Mouse (Mus musculus): ENCODE measurements around the gene Zbtb4.

Zbtb4 gene

GRCm38 (mm10) chr11:69800138-69800391, 34.4 kb downstream of the Zbtb4 start:
- H3K27me3 ChIP-seq (ENCODE audit: insufficient read depth, low read length), result peaks cover 81% of the 10 kb centered on the region
- no peaks in the 10 kb centered on the region for H3K36me3 ChIP-seq (ENCODE audit: insufficient read depth, low read length)
- peak overlapping the region; percentile 83 for H3K4me3 ChIP-seq (replicated peaks; ENCODE audit: low read length)
- peaks cover 68% of the 10 kb centered on the region for H3K4me1 ChIP-seq (replicated peaks; ENCODE audit: low read depth, low read length)
- TF ChIP-seq POU5F1 (IDR thresholded peaks at IDR 0.05; ENCODE audit: borderline replicate concordance, low read length), result no peak
- TF ChIP-seq NANOG (IDR thresholded peaks at IDR 0.05; ENCODE audit: borderline replicate concordance, low read length), result no peak
- no peak for TF ChIP-seq CTCF (conservative IDR thresholded peaks at IDR 0.05; ENCODE audit: low read length)
- H3K9me3 ChIP-seq (ENCODE audit: low read length), result no peaks in the 10 kb centered on the region

GRCm38 (mm10) chr11:69800392-69801197, 34.9 kb downstream of the Zbtb4 start:
- TF ChIP-seq CTCF (conservative IDR thresholded peaks at IDR 0.05; ENCODE audit: low read length) (no peak), POU5F1 (IDR thresholded peaks at IDR 0.05; ENCODE audit: borderline replicate concordance, low read length) (no peak), NANOG (IDR thresholded peaks at IDR 0.05; ENCODE audit: borderline replicate concordance, low read length) (no peak)
- H3K4me3 ChIP-seq (replicated peaks; ENCODE audit: low read length), result peak overlapping the region; percentile 83
- H3K4me1 ChIP-seq (replicated peaks; ENCODE audit: low read depth, low read length), result peaks cover 72% of the 10 kb centered on the region
- no peaks in the 10 kb centered on the region for H3K36me3 ChIP-seq (ENCODE audit: insufficient read depth, low read length)
- H3K27me3 ChIP-seq (ENCODE audit: insufficient read depth, low read length), result peaks cover 83% of the 10 kb centered on the region
- H3K9me3 ChIP-seq (ENCODE audit: low read length), result no peaks in the 10 kb centered on the region

- H3K36me3 ChIP-seq (ENCODE audit: insufficient read depth, low read length), result no peaks in the 10 kb centered on the region
- TF ChIP-seq CTCF (conservative IDR thresholded peaks at IDR 0.05; ENCODE audit: low read length) (no peak), NANOG (IDR thresholded peaks at IDR 0.05; ENCODE audit: borderline replicate concordance, low read length) (no peak), POU5F1 (IDR thresholded peaks at IDR 0.05; ENCODE audit: borderline replicate concordance, low read length) (no peak)
- peaks cover 77% of the 10 kb centered on the region for H3K27me3 ChIP-seq (ENCODE audit: insufficient read depth, low read length)
- H3K9me3 ChIP-seq (ENCODE audit: low read length), result no peaks in the 10 kb centered on the region
- peaks cover 72% of the 10 kb centered on the region for H3K4me1 ChIP-seq (replicated peaks; ENCODE audit: low read depth, low read length)
- H3K4me3 ChIP-seq (replicated peaks; ENCODE audit: low read length), result peak within 1 kb of the TSS; percentile 83
These were observed 35.8 kb downstream of the Zbtb4 start, which contains the start of gene Fgf11 for GRCm38 (mm10) chr11:69801379-69801977. TSS of gene Fgf11 (minus strand) at chr11:69801857.

GRCm38 (mm10) chr11:69802648-69803105, 37.0 kb downstream of the Zbtb4 start:
- TF ChIP-seq NANOG (IDR thresholded peaks at IDR 0.05; ENCODE audit: borderline replicate concordance, low read length) (no peak), POU5F1 (IDR thresholded peaks at IDR 0.05; ENCODE audit: borderline replicate concordance, low read length) (no peak)
- Histone ChIP-seq H3K4me1 (replicated peaks; ENCODE audit: low read depth, low read length) (peaks cover 72% of the 10 kb centered on the region), H3K27me3 (ENCODE audit: insufficient read depth, low read length) (peaks cover 67% of the 10 kb centered on the region), H3K36me3 (ENCODE audit: insufficient read depth, low read length) (no peaks in the 10 kb centered on the region), H3K9me3 (ENCODE audit: low read length) (no peaks in the 10 kb centered on the region), H3K4me3 (replicated peaks; ENCODE audit: low read length) (peak overlapping the region; percentile 83)

- Histone ChIP-seq H3K27me3 (ENCODE audit: insufficient read depth, low read length) (peaks cover 61% of the 10 kb centered on the region), H3K36me3 (ENCODE audit: insufficient read depth, low read length) (no peaks in the 10 kb centered on the region), H3K9me3 (ENCODE audit: low read length) (no peaks in the 10 kb centered on the region), H3K4me1 (replicated peaks; ENCODE audit: low read depth, low read length) (peaks cover 72% of the 10 kb centered on the region), H3K4me3 (replicated peaks; ENCODE audit: low read length) (peak overlapping the region; percentile 83)
- TF ChIP-seq POU5F1 (IDR thresholded peaks at IDR 0.05; ENCODE audit: borderline replicate concordance, low read length) (no peak), NANOG (IDR thresholded peaks at IDR 0.05; ENCODE audit: borderline replicate concordance, low read length) (no peak), CTCF (conservative IDR thresholded peaks at IDR 0.05; ENCODE audit: low read length) (no peak)
These were observed 37.6 kb downstream of the Zbtb4 start for GRCm38 (mm10) chr11:69803328-69803727.

- TF ChIP-seq CTCF (conservative IDR thresholded peaks at IDR 0.05; ENCODE audit: low read length) (no peak), NANOG (IDR thresholded peaks at IDR 0.05; ENCODE audit: borderline replicate concordance, low read length) (no peak), POU5F1 (IDR thresholded peaks at IDR 0.05; ENCODE audit: borderline replicate concordance, low read length) (no peak)
- Histone ChIP-seq H3K36me3 (ENCODE audit: insufficient read depth, low read length) (no peaks in the 10 kb centered on the region), H3K4me3 (replicated peaks; ENCODE audit: low read length) (peak overlapping the region; percentile 83), H3K4me1 (replicated peaks; ENCODE audit: low read depth, low read length) (peaks cover 67% of the 10 kb centered on the region), H3K27me3 (ENCODE audit: insufficient read depth, low read length) (peaks cover 58% of the 10 kb centered on the region), H3K9me3 (ENCODE audit: low read length) (no peaks in the 10 kb centered on the region)
These were observed 38.3 kb downstream of the Zbtb4 start for GRCm38 (mm10) chr11:69803786-69804651.

GRCm38 (mm10) chr11:69804652-69804940, 38.9 kb downstream of the Zbtb4 start:
- H3K36me3 ChIP-seq (ENCODE audit: insufficient read depth, low read length), result no peaks in the 10 kb centered on the region
- peaks cover 61% of the 10 kb centered on the region for H3K4me1 ChIP-seq (replicated peaks; ENCODE audit: low read depth, low read length)
- TF ChIP-seq POU5F1 (IDR thresholded peaks at IDR 0.05; ENCODE audit: borderline replicate concordance, low read length) (no peak), NANOG (IDR thresholded peaks at IDR 0.05; ENCODE audit: borderline replicate concordance, low read length) (no peak), CTCF (conservative IDR thresholded peaks at IDR 0.05; ENCODE audit: low read length) (no peak)
- H3K4me3 ChIP-seq (replicated peaks; ENCODE audit: low read length), result peak overlapping the region; percentile 83
- H3K27me3 ChIP-seq (ENCODE audit: insufficient read depth, low read length), result peaks cover 54% of the 10 kb centered on the region
- H3K9me3 ChIP-seq (ENCODE audit: low read length), result no peaks in the 10 kb centered on the region
